Mouse (Mus musculus): ENCODE results near the gene Carnmt1.

Gene Carnmt1

GRCm38 (mm10) chr19:18654330-18654729 lies 16.2 kb upstream of the Carnmt1 start:
- DNase-seq (ENCODE audit: low read depth, low spot score), result no peak

DNA sequence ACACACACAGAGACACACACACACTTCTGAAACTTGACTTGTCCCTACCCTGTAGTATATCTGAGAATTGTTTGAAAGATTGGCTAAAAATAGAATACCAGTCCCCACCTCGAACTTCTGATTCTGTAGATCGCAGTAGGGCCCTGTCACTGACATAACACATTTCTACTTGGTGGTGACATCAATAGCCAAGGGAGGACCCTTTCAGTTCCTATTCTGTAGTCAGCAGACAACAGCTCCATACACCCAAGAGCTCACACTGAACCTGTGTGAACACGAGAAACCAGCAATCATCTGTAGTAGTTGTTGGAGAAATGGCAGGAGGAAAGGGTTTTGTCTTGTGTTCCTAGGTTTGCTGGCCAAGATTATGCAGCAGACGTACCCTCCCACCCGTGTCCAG lies 15.6 kb upstream of the Carnmt1 start:
- DNase-seq (ENCODE audit: low read depth, low spot score), result no peak

- peak; percentile 14 for DNase-seq (ENCODE audit: low read depth, low spot score)
These were observed 14.6 kb upstream of the Carnmt1 start for GRCm38 (mm10) chr19:18655999-18656398.

- no peak for DNase-seq (ENCODE audit: low read depth, low spot score)
These were observed 12.1 kb upstream of the Carnmt1 start for GRCm38 (mm10) chr19:18658473-18658872.

DNA sequence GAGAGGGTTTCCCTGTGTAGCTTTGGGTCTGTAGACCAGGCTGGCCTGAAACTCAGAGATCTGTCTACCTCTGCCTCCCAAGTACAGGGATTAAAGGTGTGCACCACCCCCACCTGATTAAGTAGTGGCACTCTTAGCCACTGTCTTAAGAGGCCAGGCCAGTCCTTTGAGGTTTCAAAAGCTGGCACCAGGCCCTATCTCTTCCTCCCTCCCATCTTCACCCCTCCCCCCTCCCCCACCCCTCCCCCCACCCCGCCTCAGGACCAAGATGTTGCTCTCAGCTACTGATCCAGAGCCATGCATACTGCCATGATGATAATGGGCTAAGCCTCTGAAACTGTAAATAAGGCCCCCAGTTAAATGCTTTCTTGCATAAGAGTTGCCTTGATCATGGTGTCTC lies 11.2 kb upstream of the Carnmt1 start:
- no peak for DNase-seq (ENCODE audit: low read depth, low spot score)

- DNase-seq (ENCODE audit: low read depth, low spot score), result no peak
These were observed 10.1 kb upstream of the Carnmt1 start for GRCm38 (mm10) chr19:18660466-18660865.

GRCm38 (mm10) chr19:18661683-18662082 lies 8.9 kb upstream of the Carnmt1 start:
- no peak for DNase-seq (ENCODE audit: low read depth, low spot score)

DNA sequence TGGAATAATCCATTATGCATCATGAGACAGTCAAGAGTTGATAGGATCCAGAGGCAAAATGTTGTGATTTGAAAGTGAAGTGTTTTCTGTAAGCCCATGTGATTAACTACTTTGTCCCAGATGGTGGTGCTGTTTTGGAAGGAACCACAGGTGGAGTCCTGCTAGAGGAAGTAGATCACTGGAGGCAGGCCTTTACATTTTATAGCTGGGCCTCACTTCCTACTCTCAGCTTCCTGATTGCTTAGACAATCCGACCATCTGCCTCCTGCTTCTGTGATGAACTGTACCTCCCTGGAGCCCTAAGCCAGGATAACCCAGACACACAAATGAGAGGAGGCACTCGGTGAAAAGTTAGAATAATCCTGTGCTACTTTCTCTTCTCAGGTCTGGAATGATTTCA lies 6.7 kb upstream of the Carnmt1 start:
- peak; percentile 63 for DNase-seq (ENCODE audit: low read depth, low spot score)

DNA sequence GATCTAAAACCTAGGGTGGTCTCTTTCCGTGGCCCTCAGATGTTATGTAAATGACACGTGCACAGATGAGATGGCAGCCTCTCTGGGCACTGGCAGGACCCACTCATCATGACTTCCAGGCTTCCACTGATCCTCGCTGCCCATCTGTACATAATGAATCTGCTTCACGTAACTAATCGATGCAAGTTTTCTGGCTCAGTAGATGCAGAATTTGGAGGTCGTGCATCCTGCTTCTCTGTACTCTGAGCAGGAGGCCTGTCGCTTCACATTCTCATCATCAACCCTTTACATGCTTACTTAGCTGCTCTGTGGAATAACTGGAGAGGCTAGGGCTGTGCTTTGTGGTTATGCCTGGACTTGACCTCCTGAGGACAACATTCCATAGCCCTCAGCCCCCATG lies 3.6 kb upstream of the Carnmt1 start:
- no peak for DNase-seq (ENCODE audit: low read depth, low spot score)

GRCm38 (mm10) chr19:18669551-18669950 lies 1.0 kb upstream of the Carnmt1 start:
- no peak for DNase-seq (ENCODE audit: low read depth, low spot score)

DNA sequence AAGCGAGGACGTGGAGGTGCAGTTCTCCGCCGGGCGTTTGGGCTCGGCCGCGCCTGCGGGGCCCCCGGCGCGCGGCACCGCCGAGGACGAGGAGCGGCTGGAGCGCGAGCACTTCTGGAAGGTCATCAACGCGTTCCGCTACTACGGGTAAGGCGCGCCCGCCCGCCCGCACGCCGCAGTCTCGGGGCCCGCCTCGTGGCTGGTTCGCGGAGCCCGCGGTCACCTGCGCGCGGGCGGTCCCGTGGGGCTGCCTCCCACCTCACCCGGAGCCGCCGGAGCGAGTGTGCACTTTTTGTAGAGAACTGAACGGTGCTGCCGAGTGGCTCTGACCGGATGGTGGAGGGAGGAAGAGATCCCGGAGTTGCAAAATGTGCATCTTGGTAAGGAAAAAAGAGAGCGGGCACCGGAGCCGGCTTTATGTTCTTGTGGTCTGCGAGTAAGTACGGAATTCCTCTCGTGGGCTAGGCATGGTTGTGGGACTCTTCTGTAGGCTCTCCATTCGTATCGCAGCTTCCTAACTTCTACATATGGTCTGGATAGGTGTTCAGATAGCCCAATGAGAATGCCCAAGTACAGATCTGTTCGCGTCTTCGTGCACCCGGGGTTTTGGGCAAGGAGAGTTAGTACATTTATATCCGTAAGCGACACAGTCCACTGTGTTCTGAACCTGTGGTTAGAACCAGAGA lies 635 bp downstream of the Carnmt1 start:
- DNase-seq (ENCODE audit: low read depth, low spot score), result peak; percentile 29

DNA sequence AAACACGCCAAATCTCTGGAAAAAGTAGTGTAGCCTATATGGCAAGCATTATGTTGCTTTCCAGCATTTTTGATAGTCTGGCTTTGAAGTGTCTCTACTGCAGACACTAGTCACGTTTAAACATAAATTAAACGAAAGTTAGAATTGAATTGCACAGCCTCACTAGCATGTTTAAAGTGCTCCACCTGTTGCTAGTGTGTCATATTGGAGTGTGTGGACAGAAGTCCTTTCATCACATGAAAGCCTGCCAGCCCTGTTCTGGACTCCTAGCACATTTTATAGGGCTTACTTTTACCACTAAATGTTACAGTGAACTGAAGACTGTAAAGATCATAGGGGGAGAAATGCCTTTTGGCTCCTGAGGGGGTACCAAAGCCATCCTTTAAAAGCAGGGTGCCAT lies 1.9 kb downstream of the Carnmt1 start:
- DNase-seq (ENCODE audit: low read depth, low spot score), result no peak

DNA sequence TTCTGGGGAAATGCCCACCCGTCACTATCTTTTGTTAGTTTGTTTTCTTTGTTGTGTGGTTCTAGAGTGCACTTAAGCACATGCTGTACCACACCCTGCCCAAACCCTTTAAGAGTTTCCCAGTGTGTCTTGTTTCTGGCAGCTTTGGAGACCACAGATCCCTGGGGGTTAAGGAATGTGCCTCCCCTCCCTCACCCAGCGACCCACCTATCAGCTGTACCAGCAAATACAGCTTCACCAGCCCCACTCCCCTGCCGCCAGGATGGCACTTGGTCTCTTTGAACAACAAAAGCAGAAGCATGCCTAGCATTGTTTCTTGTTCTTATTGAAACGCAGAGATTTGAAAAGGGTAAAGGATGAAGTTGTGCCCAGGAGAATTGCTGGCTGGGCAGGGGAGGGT lies 2.6 kb downstream of the Carnmt1 start:
- DNase-seq (ENCODE audit: low read depth, low spot score), result peak; percentile 90

- DNase-seq (ENCODE audit: low read depth, low spot score), result peak; percentile 27
These were observed 11.6 kb downstream of the Carnmt1 start for GRCm38 (mm10) chr19:18682142-18682541.

DNA sequence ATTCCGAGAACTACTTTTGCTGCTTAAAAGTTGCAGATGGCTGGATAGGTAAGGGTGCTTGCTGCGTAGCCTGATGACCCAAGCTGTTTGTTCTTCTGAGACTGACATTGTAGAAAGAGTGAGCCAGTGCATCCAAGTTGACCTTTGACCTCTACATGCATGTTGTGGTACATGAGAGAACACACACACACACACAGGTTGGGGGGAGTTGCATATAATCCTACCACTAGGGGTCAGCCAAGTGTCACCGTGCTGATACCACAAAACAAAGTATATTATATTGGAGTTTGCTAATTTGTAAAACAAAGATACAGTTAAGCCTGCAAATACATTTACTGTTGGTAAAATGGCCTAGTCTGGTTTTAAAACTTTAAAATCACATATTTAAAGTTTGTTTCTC lies 17.0 kb downstream of the Carnmt1 start:
- peak; percentile 68 for DNase-seq (ENCODE audit: low read depth, low spot score)

DNA sequence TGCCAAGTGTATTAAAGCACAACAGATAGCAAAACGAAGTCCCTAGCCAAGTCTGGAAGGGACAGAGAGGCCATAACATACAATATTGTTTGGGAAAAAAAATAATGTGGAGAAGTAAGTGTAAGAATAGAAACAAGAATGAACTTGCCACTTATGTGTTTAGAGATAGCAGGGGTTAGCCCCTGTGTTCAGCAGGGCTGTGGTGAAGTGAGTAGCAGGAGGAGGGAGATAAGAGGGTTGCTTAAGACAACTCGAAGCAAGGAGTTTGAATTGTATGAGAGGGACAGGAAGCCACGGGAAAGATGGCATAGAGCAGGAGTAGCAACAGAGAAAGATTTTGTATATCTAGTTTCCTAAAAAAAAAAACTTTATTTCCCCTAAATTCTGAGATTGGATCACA lies 21.6 kb downstream of the Carnmt1 start:
- DNase-seq (ENCODE audit: low read depth, low spot score), result no peak

DNA sequence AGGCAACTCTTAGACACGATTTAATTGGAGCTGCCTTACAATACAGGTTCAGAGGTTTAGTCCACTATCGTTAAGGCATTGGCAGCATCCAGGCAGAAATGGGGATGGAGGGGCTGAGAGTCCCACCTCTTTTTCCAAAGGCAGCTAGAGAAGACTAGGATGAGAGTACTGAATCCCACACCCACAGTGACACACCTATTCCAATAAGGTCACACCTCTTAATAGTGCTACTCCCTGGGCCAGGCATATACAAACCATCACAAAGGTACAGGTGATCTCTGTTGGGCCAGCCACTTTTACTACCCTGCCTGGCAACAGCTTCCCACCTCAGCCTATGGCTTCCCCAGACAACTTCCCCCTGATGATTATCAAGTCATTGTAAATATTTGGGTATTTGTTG lies 22.2 kb downstream of the Carnmt1 start:
- DNase-seq (ENCODE audit: low read depth, low spot score), result no peak

GRCm38 (mm10) chr19:18695116-18695515 lies 24.6 kb downstream of the Carnmt1 start:
- DNase-seq (ENCODE audit: low read depth, low spot score), result no peak

- no peak for DNase-seq (ENCODE audit: low read depth, low spot score)
These were observed 25.0 kb downstream of the Carnmt1 start for GRCm38 (mm10) chr19:18695552-18695951.

GRCm38 (mm10) chr19:18708101-18708500 lies 37.5 kb downstream of the Carnmt1 start:
- DNase-seq (ENCODE audit: low read depth, low spot score), result no peak

DNA sequence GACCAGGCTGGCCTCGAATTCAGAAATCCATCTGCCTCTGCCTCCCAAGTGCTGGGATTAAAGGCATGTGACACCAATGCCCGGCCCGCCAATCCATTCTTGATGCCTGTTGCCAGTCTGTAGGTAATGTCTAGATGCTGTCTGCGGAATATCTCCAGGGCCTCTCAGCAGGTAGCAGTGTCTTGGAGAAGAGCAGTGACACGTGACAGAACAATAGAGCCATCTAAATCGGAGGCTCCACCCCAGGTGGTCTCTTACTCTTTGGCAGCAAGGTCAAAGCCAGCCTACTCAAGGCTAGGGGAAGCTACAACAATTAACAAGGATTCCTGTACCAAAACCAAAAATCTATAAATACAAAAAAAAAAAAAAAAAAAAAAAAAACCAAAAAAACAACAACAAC lies 40.3 kb downstream of the Carnmt1 start:
- peak; percentile 96 for DNase-seq (ENCODE audit: low read depth, low spot score)

- no peak for DNase-seq (ENCODE audit: low read depth, low spot score)
These were observed 41.0 kb downstream of the Carnmt1 start for GRCm38 (mm10) chr19:18711589-18711988.

DNA sequence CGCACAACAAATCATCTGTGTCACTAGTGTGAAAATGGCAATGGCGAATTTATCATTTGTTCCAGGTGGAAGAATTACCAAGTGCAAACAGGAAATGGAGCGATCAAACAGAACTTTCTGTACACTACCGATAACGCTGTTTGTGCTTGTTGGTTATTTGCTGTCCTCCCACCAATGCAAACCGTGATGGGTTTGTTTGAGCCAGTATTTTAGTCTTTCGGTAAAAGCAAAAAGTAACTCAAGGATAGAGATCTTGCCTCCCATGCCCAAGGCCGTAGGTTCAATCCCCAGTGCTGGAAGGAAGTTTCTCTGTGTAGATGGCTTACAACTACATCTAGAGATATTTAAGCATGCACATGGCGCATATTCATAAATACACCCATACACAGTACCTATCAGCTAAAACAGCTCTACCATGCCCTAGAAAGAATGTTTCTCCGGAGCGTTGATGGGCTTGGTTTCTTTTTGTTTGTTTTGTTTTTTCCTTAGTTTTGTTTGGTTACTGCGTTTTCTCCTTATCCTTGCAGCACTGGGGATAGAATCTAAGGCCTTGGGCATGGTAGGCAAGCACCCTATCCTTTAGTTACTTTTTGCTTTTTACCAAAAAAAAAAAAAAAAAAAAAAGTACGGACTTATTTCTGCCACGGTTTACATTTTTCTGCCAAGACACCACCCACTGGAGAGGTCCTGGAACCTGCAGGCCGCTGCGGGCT lies 41.7 kb downstream of the Carnmt1 start:
- no peak for DNase-seq (ENCODE audit: low read depth, low spot score)
